Mouse (Mus musculus): ENCODE measurements around the gene Ogfod1.
A peak's percentile ranks its signal among the peaks of the same experiment; 100 is the strongest.

Ogfod1 gene

GRCm38 (mm10) chr8:94036944-94037524 lies at the start of gene Ogfod1, which contains the start of gene Nudt21:
TSS of gene Ogfod1 (plus strand) at chr8:94037198.
TSS of gene Nudt21 (minus strand) at chr8:94037031.
- DNase-seq (ENCODE audit: low read depth), result peak; percentile 99

DNA sequence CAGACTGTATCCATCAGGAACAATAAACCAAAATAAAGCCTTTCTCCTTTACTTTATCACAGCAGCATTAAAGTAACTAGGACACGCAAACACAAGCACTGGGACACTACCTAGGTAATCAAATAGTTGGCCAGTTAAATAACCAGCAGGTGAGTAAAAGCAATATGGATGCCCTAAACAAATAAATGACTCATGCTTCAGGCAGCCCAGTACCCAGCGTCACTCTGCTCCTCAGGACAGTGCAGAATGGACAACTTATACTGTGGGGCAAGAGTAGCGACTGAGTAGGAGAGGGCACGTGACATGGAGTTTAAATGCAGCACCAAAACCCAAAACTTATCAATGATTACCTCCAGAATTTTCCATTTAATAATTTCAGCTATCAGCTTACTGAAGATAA lies 47.3 kb upstream of the Ogfod1 start:
- no peak for DNase-seq (ENCODE audit: low read depth)

DNA sequence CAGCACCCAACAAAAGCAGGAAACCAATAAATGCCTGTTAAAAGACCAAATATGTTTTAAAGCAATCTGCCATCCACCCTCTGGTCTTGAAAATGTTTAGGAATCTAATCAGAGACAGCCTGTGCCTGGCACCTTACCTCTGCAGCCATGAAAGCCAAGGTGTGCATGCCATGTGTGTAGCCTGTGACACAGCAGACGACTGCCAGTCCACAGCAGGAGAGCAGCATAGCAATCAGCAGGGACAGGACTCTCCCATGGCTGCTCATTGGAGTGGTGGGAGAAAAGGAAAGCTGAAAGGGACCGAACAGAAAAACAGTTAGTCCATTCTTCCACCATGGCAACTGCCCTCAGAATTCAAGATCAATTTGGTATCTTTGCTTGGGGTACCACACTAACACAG lies 38.0 kb upstream of the Ogfod1 start:
- DNase-seq (ENCODE audit: low read depth), result no peak

- no peak for DNase-seq (ENCODE audit: low read depth)
These were observed 32.9 kb upstream of the Ogfod1 start for GRCm38 (mm10) chr8:94004139-94004538.

DNA sequence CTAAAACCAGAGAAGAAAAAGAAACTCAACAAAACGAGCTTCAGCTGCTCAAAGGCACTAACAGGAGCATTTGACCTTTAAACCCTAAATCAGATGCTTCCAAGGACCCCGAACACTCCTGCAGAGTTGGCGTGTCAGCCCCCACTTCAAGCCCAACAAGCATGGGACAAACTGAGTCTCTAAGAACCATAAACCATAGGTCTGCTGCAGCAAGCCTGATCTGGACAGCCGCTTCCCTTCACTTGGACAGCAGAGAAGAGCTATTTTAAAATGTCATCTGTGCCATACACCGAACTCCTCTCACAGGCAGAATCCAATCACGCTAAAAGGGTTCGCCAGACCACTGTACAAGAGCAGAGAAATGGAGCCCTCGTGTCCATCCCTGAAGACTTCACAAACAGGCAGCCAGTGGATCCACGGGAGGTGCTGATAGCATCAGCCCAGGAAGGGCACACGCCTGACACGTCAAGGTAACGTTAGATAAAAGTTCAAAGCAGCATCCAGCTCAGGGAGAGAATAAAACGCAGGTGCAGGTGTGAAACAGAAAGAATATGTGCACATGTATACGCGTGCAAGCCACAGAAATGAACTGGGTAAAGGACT lies 27.7 kb upstream of the Ogfod1 start:
- no peak for DNase-seq (ENCODE audit: low read depth)

GRCm38 (mm10) chr8:94010101-94010705 lies 26.8 kb upstream of the Ogfod1 start:
- DNase-seq (ENCODE audit: low read depth), result peak; percentile 47

GRCm38 (mm10) chr8:94011076-94012012 lies 25.7 kb upstream of the Ogfod1 start:
- peak; percentile 61 for DNase-seq (ENCODE audit: low read depth)

DNA sequence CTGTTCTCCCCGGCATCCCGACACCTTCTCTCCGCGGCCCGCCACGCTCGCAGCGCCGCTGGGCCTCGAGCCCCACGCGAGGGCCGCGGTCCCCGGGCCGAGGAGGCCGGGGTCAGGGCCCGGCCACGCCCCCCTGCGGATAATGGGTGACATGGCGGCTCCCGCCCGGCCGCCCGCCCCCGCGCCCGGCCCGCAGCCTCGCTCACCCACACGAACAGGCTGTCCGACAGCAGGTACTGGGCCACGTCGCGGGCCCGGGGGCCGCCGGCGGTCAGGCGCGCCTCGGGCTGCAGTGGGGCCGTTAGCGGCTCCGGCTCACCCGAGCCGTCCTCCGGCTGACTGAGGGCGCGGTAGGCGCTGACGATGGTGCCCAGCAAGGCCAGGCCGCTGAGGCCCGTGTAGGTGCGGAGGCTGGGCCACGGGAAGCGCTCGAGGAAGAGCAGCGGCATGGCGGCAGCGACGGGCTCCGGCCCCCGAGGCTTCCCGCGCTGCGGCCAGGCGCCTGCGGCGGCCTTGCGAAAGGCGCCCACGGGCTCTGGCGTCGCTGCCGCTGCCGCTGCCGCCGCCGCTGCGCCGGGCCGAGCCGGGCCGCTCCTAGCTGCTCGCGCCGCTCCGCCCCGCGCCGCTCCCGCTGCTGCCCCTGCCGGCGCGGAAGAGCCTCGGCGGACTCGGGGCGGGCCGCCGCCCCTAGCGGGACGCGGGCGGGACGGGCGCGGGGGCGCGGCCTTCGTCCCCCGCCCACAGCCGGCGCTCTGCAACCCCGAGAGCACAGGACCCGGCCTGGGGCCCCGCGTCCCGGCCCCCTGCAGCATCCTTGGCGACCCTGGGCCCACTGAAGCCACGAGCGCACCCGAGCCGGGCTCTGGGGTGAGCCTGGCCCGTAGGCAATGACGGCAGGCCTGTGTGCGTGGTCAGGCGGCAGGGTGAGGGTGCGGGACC lies 24.7 kb upstream of the Ogfod1 start, which contains the start of gene Amfr:
Gene Amfr, minus strand, starts transcription at position 830 of the 939 bp plus-strand sequence.
- DNase-seq (ENCODE audit: low read depth), result peak; percentile 52

DNA sequence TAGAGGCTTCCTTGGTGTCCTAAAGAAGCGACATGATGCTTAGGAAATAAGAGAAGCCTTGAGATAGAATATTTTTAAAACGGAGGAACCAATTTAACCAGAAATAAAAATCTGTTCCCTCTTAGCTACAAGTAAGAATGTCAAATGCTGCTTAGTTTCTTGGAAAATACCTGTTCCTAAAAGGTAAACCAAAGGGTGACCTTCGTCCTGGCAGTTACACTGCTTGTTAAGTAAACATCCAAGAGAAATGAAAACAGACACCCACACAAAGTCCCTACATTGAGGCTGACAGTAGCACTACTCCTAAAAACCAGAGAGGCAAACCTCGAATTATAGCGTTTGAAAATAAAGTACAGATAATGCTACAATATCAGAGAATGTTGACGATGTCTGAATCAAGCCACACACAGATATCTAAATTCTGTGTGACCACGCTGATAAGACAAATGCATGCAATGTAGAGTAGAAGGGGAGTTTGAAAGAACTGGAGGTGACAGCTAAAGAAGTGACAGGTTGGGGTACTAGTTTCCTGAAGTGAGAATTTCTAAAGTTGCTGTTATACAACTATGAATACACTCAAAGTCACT lies 23.9 kb upstream of the Ogfod1 start:
- DNase-seq (ENCODE audit: low read depth), result no peak

DNA sequence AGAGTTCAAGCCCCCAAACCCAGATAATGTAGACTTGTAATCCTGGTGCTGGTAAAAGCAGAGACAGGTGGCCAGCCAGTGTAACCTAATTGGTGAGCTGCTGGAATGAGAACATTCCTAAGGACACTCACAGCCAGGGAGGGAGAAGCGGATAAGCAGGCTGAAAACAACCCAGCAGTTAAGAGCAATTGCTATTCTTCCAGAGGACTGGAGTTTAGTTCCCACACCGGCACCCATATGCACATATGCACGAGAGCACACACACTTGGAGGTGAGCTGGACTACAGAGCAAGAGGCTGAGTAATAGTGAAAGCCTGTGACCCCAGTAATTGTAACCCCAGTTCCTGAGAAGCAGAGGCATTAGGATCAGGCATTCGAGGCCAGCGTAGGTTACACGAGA lies 13.1 kb upstream of the Ogfod1 start:
- DNase-seq (ENCODE audit: low read depth), result no peak

DNA sequence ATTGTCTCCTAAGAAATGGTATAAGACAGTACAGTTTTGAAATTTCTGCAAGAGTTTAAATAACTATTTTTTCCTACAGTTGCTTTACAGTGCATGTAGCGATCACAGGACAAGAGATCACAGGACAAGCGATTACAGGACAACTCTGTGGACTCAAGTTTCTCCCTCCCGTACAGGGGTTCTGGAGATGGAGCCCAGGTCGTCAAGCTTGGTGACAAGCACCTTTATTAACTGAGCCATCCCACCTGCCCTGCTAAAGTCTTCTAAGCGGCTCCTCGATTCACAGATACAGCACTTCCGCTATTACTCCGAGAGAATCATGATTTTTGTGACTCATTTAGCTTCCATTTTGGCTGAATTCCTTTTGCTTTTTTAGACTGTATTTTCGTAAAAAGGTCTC lies 7.3 kb upstream of the Ogfod1 start:
- no peak for DNase-seq (ENCODE audit: low read depth)

GRCm38 (mm10) chr8:94033601-94034000 lies 3.4 kb upstream of the Ogfod1 start:
- DNase-seq (ENCODE audit: low read depth), result no peak

DNA sequence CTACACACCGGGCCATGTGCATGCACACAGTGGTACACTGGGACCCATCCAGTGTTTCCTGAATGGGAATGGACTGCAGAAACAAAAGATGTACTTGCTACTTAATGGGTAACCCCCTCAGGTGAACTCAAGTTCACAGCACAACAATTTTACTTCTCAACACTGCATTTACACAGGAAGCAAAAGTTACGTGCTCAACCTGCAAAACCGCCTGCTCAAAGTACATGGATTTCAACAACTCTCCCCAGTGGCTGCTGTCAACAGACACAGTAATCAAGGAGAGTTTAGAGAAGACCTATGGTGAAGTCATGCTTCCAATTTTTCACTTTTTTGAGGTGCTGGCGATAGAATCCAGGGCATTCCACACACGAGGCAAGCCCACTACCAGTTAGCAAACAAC lies 1.8 kb upstream of the Ogfod1 start:
- DNase-seq (ENCODE audit: low read depth), result no peak

DNA sequence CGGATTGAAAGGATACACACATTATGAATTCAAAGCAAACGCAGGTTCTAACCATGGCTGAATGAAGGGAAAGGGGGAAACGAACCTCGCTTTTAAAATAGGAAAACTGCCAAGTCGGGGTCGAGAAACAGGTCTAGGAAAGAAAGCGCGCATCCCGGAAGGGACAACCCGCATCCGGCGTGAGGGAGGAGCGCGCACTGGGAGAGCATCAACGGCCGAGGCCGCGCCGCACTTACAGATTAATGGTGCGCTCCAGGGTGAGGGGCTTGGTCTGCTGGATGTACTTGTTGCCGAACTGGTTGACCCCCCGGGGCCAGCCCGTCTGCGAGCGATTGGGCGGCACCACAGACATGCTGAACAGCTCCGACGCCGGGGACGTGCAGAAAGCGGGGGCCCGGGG lies 457 bp upstream of the Ogfod1 start:
- DNase-seq (ENCODE audit: low read depth), result peak; percentile 80

DNA sequence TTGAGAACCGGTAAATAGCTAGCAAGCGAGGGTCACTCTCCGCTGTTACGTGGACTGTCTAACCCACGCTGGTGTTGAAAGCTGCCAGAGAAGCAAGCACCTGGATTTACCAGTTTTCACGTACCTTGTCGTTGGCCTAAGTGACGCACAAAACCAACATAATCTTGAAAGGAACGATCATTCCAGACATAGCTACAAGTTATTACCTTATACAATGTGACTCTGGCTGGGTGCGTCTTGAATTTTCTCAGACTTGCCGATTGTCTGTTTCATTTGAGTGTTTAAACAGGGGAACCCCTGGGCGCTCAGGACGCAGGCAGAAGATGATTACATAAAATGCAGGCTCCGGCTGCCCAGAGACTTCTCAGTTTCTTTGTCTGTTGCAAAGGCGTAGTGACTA lies 808 bp downstream of the Ogfod1 start:
- DNase-seq (ENCODE audit: low read depth), result peak; percentile 26

DNA sequence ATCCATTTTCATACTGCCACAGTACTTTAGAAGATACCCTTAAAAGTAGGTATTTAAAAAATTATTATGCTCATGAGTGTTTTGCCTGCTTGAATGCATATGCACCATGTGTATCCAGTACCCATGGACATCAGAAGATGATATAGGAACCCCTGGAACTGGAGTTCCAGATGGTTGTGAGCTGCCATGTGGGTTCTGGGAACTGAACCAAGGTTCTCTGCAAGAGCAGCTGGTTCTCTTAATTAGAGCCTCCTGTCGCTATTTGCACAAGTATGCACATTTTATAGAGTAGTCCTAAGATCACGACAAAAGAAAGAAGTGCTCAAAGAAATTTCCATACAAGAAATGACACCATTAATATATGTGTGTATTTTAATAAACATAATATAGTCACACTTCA lies 10.8 kb downstream of the Ogfod1 start:
- DNase-seq (ENCODE audit: low read depth), result no peak

GRCm38 (mm10) chr8:94052696-94053095 lies 15.7 kb downstream of the Ogfod1 start:
- DNase-seq (ENCODE audit: low read depth), result no peak

DNA sequence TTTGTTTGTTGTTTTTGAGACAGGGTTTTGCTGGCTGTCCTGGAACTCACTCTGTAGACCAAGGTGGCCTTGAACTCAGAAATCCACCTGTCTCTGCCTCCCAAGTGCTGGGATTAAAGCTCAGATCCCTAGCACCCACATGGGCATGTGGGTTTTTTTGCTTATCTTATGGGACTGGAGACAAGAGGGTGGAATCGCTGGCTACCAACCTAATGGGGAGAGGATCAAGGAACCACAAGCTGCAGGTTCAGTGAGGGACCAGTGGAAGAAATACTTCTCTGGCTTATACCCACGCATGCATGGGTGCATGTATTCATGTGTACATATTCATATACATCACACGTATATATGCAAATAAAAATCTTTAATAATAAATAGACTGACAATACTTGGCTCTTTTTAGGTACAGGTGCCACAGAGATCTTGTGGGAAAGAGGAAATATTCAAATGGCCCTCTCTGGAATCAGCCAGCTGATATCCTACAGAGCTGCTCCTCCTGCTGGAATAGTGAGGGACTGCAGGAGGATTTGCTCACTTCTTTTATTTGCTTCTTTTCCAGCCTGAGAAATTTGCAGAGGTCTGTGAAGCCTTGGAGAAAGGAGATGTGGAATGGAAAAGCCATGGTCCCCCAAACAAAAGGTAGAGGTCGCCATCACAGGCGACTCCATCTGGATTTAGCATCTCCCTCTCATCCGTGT lies 20.3 kb downstream of the Ogfod1 start:
- peak; percentile 45 for DNase-seq (ENCODE audit: low read depth)

- no peak for DNase-seq (ENCODE audit: low read depth)
These were observed 29.3 kb downstream of the Ogfod1 start for GRCm38 (mm10) chr8:94066121-94066863.

- no peak for DNase-seq (ENCODE audit: low read depth)
These were observed 31.8 kb downstream of the Ogfod1 start for GRCm38 (mm10) chr8:94068793-94069192.

Data from 416B (cell line).